Mouse (Mus musculus): ENCODE results near the gene Hspb1.
A peak's percentile ranks its signal among the peaks of the same experiment; 100 is the strongest.

Gene Hspb1

DNA sequence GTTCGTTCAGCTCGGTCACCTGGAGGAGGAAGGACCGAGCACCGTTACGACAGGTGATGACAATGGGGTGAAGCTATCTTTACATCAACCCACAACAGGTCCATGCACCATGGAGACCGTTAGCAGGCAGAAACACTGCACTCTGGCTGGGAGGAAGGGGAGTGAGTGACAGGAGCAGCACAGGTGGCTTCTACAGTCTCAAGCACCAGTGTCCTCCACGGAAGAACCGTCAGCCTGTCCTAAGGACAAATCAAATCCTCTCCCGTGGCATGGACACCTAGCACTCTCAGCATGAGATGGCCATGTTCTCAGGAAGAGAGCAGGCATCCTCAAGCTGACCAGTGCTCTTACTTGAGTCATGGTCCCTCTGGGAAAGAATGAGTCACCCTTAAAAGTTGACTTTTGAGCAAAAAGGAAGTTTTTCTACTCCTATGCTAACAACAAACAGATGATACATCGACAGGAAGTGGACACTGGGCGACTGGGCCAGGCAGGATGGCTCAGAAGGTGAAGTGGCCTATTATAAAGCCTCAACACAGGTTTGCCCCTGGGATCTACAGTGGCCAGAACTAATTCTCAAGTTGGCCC, 24.0 kb downstream of the Hspb1 start:
- DNase-seq (ENCODE audit: low read depth, low spot score) = no peak

- no peak for DNase-seq (ENCODE audit: low read depth, low spot score)
These were observed 25.5 kb downstream of the Hspb1 start for GRCm38 (mm10) chr5:135913201-135913600.

GRCm38 (mm10) chr5:135914156-135914555, 26.4 kb downstream of the Hspb1 start:
- peak; percentile 85 for DNase-seq (ENCODE audit: low read depth, low spot score)

- no peak for DNase-seq (ENCODE audit: low read depth, low spot score)
These were observed 28.4 kb downstream of the Hspb1 start for GRCm38 (mm10) chr5:135916051-135916565.

DNA sequence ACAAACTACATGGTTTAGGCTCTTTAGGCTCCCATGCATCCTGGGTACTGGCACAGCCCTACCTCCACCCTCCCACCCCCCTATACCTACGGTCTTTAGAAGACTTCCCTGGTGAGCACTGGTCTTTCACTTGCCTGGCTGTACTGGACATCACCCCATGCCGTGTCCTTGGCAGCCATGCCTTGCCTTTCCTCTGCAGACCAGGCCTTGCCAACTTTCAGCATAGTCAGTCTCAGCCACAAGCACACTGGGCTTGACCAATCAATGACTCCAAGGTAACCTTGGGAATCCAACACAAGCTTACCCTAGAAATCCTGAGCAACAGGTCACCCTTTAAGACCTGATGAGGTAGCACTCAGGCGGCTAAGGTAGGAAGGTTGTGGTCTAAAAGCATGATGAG, 28.9 kb downstream of the Hspb1 start:
- DNase-seq (ENCODE audit: low read depth, low spot score) = peak; percentile 80

- DNase-seq (ENCODE audit: low read depth, low spot score) = no peak
These were observed 29.8 kb downstream of the Hspb1 start for GRCm38 (mm10) chr5:135917327-135918058.

DNA sequence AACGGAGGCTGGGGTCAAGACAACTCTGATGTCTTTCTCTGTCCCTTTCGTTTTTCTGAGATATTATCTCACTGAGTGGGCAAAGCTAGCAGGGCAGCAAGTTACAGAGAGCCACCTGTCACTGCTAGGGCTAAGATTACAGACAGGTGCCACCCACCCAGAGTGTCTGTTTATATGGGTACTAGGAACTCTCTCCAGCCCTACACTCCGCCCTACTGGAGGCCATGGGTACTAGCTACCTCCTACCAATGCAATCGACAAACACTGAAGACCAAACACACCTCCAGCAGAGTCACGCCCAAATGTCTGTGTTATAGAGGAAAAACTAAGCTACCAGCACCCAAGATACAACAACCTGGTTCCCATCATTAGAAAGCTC, 30.3 kb downstream of the Hspb1 start:
- DNase-seq (ENCODE audit: low read depth, low spot score) = no peak

DNA sequence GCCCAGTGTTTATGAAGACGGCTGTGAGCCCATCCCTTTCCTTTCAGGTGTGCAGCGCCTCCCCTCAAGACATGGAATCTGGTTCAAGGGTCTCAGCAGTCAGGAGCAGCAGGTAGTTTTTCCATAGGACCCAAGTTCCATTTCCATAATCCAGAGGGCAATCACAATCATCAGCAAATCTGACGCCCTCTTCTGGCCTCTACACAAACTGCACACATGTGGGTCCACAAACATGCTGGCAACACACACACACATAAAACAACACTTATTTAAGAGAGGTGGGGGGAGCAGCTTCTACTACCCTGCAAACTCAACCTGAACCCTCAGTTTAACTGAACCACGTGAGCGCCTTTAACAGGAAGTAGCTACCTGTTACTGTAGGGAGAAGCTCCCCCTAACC, 30.9 kb downstream of the Hspb1 start:
- no peak for DNase-seq (ENCODE audit: low read depth, low spot score)

DNA sequence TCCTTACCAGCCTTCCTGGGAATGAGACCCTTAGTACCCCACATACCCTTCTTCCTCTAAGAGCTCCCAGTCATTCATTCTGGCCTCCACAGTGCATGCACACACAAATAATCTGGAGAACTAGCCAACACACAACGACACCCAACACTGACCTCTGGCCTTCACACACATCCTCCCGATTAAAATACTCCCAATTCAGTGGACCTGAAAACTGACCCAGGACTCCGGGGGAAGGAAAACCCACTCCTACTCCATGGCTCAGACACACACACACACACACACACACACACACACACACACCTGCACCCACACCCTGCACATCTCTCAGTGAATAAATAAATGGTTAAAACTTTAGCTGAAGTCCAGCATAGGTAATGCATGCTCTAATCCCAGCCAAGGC, 32.2 kb downstream of the Hspb1 start:
- no peak for DNase-seq (ENCODE audit: low read depth, low spot score)

DNA sequence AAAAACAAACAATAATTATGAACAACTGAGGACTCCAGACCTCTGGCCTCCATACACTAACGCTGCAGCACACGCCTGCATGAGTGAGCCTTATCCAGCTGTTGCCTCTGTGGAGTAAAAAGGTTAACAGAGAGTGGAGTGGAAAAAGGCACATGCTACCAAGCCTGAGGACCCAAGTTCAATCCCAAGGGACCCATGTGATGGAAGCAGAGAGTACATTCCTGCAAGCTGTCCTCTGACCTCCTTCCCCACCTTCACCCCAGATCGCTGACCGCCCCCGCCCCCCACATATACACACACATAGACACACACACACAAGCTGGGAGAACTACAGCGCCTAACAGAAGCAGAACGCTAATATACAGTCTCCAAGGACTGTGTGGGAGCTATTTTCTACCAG, 36.2 kb downstream of the Hspb1 start:
- no peak for DNase-seq (ENCODE audit: low read depth, low spot score)

- DNase-seq (ENCODE audit: low read depth, low spot score) = no peak
These were observed 42.1 kb downstream of the Hspb1 start for GRCm38 (mm10) chr5:135929685-135930424.

DNA sequence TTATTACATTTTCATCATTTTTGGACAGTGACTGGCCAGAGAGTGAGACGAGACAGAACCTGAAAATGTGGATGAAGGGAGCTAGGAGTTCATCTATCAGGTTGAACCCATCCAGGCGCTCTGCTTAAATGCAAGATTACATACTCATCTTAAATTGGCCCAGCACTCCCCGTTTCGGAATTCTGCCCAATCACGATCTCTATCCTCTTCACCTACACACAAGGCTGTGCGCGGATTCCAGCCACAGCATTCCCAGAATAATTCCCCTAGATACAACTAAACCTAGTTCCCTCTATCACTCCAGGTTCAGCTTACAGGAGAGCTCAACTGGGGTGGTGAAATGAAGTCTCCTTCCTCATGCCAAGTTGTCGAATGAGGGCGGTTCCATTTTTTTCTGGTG, 43.8 kb downstream of the Hspb1 start:
- peak; percentile 81 for DNase-seq (ENCODE audit: low read depth, low spot score)

DNA sequence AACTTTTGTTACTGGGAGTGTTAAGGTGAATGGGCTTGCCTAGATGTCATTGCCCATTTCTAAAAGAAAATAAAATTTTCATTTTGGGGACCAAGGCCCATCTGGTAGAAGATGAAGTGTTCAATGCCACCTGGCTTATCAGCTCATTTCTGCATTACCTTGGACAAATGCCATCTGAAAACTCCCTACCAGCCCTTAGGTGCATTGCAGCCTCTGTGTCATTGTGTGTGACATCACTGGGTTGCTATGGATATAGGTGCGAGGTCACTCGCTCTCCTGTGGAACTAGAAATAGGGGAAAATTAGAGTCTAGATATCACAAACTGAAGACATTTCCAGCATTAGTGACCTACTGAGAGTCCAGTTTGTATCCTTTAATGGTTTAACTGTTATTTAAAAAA, 44.6 kb downstream of the Hspb1 start:
- peak; percentile 70 for DNase-seq (ENCODE audit: low read depth, low spot score)

DNA sequence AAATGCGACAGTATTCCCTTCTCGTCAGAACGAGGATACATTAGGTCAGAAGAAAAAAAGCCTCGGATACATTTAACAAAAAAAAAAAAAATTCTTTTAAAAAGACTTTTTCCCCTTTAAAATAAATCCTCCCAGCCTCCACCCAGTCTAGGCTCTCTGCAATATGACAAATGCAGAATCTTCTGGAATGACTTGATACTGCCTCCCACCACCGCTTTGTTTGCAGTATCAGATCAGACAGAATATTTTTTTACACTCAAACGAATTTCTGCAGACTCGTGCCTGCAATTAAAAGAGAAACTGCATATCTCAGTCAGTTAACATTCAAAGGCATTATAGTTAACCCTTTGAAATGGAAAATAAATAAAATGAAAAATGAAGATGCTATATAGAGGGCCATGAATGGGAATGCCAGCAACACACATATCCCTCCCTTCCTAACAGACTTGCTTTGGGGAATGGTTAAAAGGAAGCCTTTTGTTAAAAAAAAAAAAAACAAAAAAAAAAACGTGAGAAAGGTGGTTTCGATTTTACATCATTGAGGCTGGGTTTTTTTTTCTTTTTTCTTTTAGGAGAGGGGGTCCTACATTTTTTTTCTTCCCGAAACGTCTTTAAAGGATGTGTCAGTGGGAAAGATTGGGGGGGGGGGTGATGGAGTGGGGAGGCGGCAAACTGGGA, 45.6 kb downstream of the Hspb1 start:
- DNase-seq (ENCODE audit: low read depth, low spot score) = peak; percentile 65

DNA sequence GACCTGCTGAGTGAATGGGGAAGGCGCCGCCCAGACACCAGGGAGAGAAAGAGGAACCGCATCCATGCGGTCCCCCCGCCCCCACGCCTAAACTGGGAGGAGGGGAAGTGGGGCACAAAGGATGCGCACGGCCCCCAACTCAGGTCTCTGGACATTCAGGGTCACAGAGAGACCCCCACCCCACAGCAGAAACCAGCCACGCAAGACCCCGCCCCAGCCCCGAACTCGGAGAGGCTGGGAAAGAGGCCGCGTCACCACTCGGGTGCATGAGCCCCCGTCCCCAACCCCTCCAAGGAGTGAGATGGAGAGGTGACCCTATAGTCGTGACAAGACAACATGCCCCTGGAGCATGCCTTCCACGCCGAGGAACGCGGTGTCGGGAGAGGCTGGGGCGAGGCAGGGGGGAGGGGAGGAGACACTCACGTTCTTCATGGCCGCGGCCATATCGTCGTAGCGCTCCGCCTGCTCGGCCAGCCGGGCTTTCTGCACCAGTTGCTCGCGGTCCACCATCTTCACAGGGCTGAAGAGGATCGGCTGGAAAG, 46.3 kb downstream of the Hspb1 start:
- DNase-seq (ENCODE audit: low read depth, low spot score) = peak; percentile 80

- DNase-seq (ENCODE audit: low read depth, low spot score) = peak; percentile 100
These were observed 46.9 kb downstream of the Hspb1 start, which contains the start of gene Ywhag for GRCm38 (mm10) chr5:135934481-135935175. Gene Ywhag (minus strand): TSS chr5:135934616.

DNA sequence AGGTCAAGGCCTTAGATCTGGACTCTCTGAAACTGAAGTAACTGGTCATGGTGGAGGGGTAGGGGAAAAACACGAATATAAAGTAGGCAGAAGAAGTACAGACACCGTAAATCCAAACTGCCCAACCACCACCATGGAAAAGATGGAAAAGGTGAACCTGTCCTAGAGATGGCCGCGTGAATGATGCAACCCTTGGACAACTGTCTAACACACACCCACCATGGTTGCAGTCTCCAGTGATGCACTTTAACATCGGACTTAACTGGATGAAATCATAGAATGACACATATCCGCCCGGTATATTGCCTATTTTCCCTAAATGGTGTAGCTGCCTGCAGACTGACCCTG, 47.4 kb downstream of the Hspb1 start:
- DNase-seq (ENCODE audit: low read depth, low spot score) = no peak

GRCm38 (mm10) chr5:135935641-135936190, 48.0 kb downstream of the Hspb1 start:
- no peak for DNase-seq (ENCODE audit: low read depth, low spot score)

Data from brain, adult 2 months (tissue).